In genomic region chrX:36811377-36811776, GRCm38 (mm10) we compare ENCODE assay signal across 8 mouse cellular contexts. TPM values are rescaled to one million over a fixed set of nuclear protein-coding genes. Genes with fewer than 3 reads are reported as not detected.
A peak's percentile ranks its signal among the peaks of the same experiment; 100 is the strongest.
DNase-seq lines count a peak whose midpoint lies in the region; ATAC-seq and TF ChIP-seq lines count a peak whose summit lies in the region.
"Had no signal": no experiment of that assay in that cellular context is flagged by ENCODE, and none has a peak within 500 bp of the region (broad histone marks: within the 10 kb centered on the region; RNA-seq: fewer than 3 reads in every experiment).

No protein-coding gene starts in this region.

- no peak overlapping the region for H3K4me3 ChIP-seq in intestine, postnatal 0 days (ENCODE audit: low read depth, low read length)
- H3K4me3 ChIP-seq in intestine, embryonic 15.5 days (replicated peaks): no peak overlapping the region
- H3K4me3 ChIP-seq in embryonic facial prominence, embryonic 11.5 days (ENCODE audit: low read depth, low read length): no peak overlapping the region
- H3K4me3 ChIP-seq: forebrain, embryonic 15.5 days had no signal

- no peak for ATAC-seq in intestine, postnatal 0 days
- ATAC-seq in intestine, embryonic 15.5 days: no peak
- no peak for ATAC-seq in embryonic facial prominence, embryonic 11.5 days (replicated peaks; ENCODE audit: insufficient number of reproducible peaks, low FRiP score, low TSS enrichment, low read depth)
- no peak for ATAC-seq in activated CD4-positive, CD25-positive, alpha-beta regulatory T cell, adult 4 months
- ATAC-seq: forebrain, embryonic 15.5 days had no signal

- H3K9me3 ChIP-seq in intestine, postnatal 0 days (ENCODE audit: control insufficient read depth): no peaks in the 10 kb centered on the region
- no peaks in the 10 kb centered on the region for H3K9me3 ChIP-seq in intestine, embryonic 15.5 days
- no peaks in the 10 kb centered on the region for H3K9me3 ChIP-seq in embryonic facial prominence, embryonic 11.5 days (replicated peaks; ENCODE audit: control insufficient read depth, low read length)
- H3K9me3 ChIP-seq: forebrain, embryonic 15.5 days had no signal

- WGBS in intestine, postnatal 0 days: 44% methylated on average over 5 of the region's 5 CpGs
- 51% methylated on average over 5 of the region's 5 CpGs for WGBS in intestine, embryonic 15.5 days
- 51% methylated on average over 5 of the region's 5 CpGs for WGBS in embryonic facial prominence, embryonic 11.5 days

- no peaks in the 10 kb centered on the region for H3K36me3 ChIP-seq in intestine, postnatal 0 days (ENCODE audit: control insufficient read depth, insufficient read depth)
- no peaks in the 10 kb centered on the region for H3K36me3 ChIP-seq in intestine, embryonic 15.5 days
- H3K36me3 ChIP-seq in embryonic facial prominence, embryonic 11.5 days (replicated peaks; ENCODE audit: control insufficient read depth, insufficient read depth, low read depth, low read length): no peaks in the 10 kb centered on the region
- H3K36me3 ChIP-seq: forebrain, embryonic 15.5 days had no signal

- no peak overlapping the region for H3K9ac ChIP-seq in intestine, postnatal 0 days (ENCODE audit: low read depth, low read length)
- no peak overlapping the region for H3K9ac ChIP-seq in intestine, embryonic 15.5 days
- no peak overlapping the region for H3K9ac ChIP-seq in embryonic facial prominence, embryonic 11.5 days (replicated peaks; ENCODE audit: low read length)
- H3K9ac ChIP-seq: forebrain, embryonic 15.5 days had no signal

- TF ChIP-seq CTCF in intestine, postnatal 0 days (IDR thresholded peaks at IDR 0.05; ENCODE audit: low read depth): peak; percentile 71

- no peak overlapping the region for H3K4me2 ChIP-seq in intestine, postnatal 0 days (replicated peaks; ENCODE audit: low read depth)
- no peak overlapping the region for H3K4me2 ChIP-seq in intestine, embryonic 15.5 days (replicated peaks)
- H3K4me2 ChIP-seq in embryonic facial prominence, embryonic 11.5 days (ENCODE audit: low read depth, low read length): no peak overlapping the region
- H3K4me2 ChIP-seq: forebrain, embryonic 15.5 days had no signal

- no peak overlapping the region for H3K27ac ChIP-seq in intestine, postnatal 0 days (ENCODE audit: low read depth, low read length)
- H3K27ac ChIP-seq in intestine, embryonic 15.5 days: no peak overlapping the region
- H3K27ac ChIP-seq in embryonic facial prominence, embryonic 11.5 days (replicated peaks; ENCODE audit: low read depth, low read length): no peak overlapping the region
- H3K27ac ChIP-seq: forebrain, embryonic 15.5 days had no signal

- peak; percentile 36 for DNase-seq in urinary bladder, postnatal 14 days (ENCODE audit: low spot score)
- DNase-seq in urinary bladder, adult 18-20 months (ENCODE audit: low spot score in 2 of 2): no peak
- DNase-seq in embryonic facial prominence, embryonic 11.5 days (ENCODE audit: low spot score): peak; percentile 45
- DNase-seq in adrenal gland, postnatal 25 days: no peak

- H3K4me1 ChIP-seq in intestine, postnatal 0 days (replicated peaks; ENCODE audit: control insufficient read depth, insufficient read depth, low read length): no peaks in the 10 kb centered on the region
- no peaks in the 10 kb centered on the region for H3K4me1 ChIP-seq in intestine, embryonic 15.5 days (replicated peaks)
- H3K4me1 ChIP-seq in embryonic facial prominence, embryonic 11.5 days (ENCODE audit: control insufficient read depth, insufficient read depth, low read length): no peaks in the 10 kb centered on the region

- no peaks in the 10 kb centered on the region for H3K27me3 ChIP-seq in intestine, postnatal 0 days (replicated peaks; ENCODE audit: control insufficient read depth, insufficient read depth, low read length)
- H3K27me3 ChIP-seq in intestine, embryonic 15.5 days (replicated peaks): no peaks in the 10 kb centered on the region
- H3K27me3 ChIP-seq in embryonic facial prominence, embryonic 11.5 days (ENCODE audit: control insufficient read depth, insufficient read depth, low read length): no peaks in the 10 kb centered on the region
- H3K27me3 ChIP-seq: forebrain, embryonic 15.5 days had no signal

RNA-seq across cellular contexts. Expression of gene Slc25a5, which starts 15.9 kb away (rescaled TPM):
- 1,696 and 1,837 TPM in 2 replicates for polyA plus RNA-seq in intestine, postnatal 0 days (2015; fragmentation: Nextera tagmentation; extraction: Ambion mirVana)
- polyA plus RNA-seq in intestine, embryonic 15.5 days (2015; fragmentation: Nextera tagmentation; extraction: Ambion mirVana): 996 and 1,065 TPM in 2 replicates
- polyA plus RNA-seq in embryonic facial prominence, embryonic 11.5 days (2014; fragmentation: Nextera tagmentation; extraction: Ambion mirVana): 585 and 587 TPM in 2 replicates
- polyA plus RNA-seq in activated CD4-positive, CD25-positive, alpha-beta regulatory T cell, adult 4 months (2017; shearing (Covaris generic)): 1,000 to 10,000 TPM; 1,556 to 1,740 TPM
- 414 and 427 TPM in 2 replicates for total RNA-seq in adrenal gland, postnatal 25 days (2021)

Comparison
In these comparisons a context has a peak if more than half of its experiments do, and no peak if none do; other contexts are left out.
1. DNase-seq: peak in urinary bladder, postnatal 14 days (single experiment) and embryonic facial prominence, embryonic 11.5 days (single experiment); none in urinary bladder, adult 18-20 months (0 of 2) and adrenal gland, postnatal 25 days (single experiment).